Mouse (Mus musculus) ES-Bruce4 (cell line): ENCODE measurements at regions not wholly inside any gene's neighbourhood (a gene's known extent, or its start where the extent isn't known, plus 50 kb on each side); places are given as distances from the start of the nearest gene placed in this dataset.

Source experiments
- H3K27ac ChIP-seq: 2 replicates; pipeline ENCODE4 v1.5.1; 2012; ENCODE audit warnings: low read length, inconsistent platforms; ENCODE audit not compliant: insufficient read depth
- H3K27me3 ChIP-seq: 2 replicates; pipeline ENCODE4 v1.6.1; 2012; ENCODE audit warnings: mild to moderate bottlenecking, low read length, inconsistent platforms; ENCODE audit not compliant: control insufficient read depth, poor library complexity, insufficient read depth, severe bottlenecking
- H3K36me3 ChIP-seq: 2 replicates; pipeline ENCODE4 v1.6.1; 2012; ENCODE audit warnings: inconsistent platforms, mild to moderate bottlenecking, low read length, moderate library complexity; ENCODE audit not compliant: control insufficient read depth, poor library complexity, insufficient read depth, severe bottlenecking
- H3K4me1 ChIP-seq: one replicate; pipeline ENCODE4 v1.8.1; 2011; ENCODE audit warnings: low read length; ENCODE audit not compliant: control insufficient read depth, insufficient read depth
- H3K4me3 ChIP-seq: 2 replicates; pipeline ENCODE4 v1.5.1; 2011; ENCODE audit warnings: low read depth, mild to moderate bottlenecking, low read length
- H3K9ac ChIP-seq: 2 replicates; pipeline ENCODE4 v1.6.1; 2012; ENCODE audit warnings: low read depth, mild to moderate bottlenecking, inconsistent platforms; ENCODE audit not compliant: poor library complexity, severe bottlenecking
- H3K9me3 ChIP-seq: replicated peaks from 2 replicates; pipeline ENCODE4 v1.6.1; 2012; ENCODE audit warnings: mild to moderate bottlenecking, low read length, inconsistent platforms; ENCODE audit not compliant: control insufficient read depth, poor library complexity, insufficient read depth, severe bottlenecking
- CTCF ChIP-seq: IDR thresholded peaks from one replicate; pipeline ENCODE4 v1.8.1; 2011; ENCODE audit warnings: low read depth, low read length
- EP300 ChIP-seq: IDR thresholded peaks from 2 replicates; pipeline ENCODE4 v1.6.1; 2011; ENCODE audit warnings: low read depth, low read length; ENCODE audit not compliant: insufficient read depth
- POLR2A ChIP-seq: IDR thresholded peaks from one replicate; pipeline ENCODE4 v1.8.1; 2011; ENCODE audit warnings: low read length; ENCODE audit not compliant: insufficient read depth

GRCm38 (mm10) chr2:173406344-173407094, 115.9 kb upstream of the 1700021F07Rik start:
- H3K36me3 ChIP-seq, result no peaks in the 10 kb centered on the region
- no peak for TF ChIP-seq POLR2A
- TF ChIP-seq EP300, result no peak
- no peak for TF ChIP-seq CTCF
- no peak overlapping the region for H3K27ac ChIP-seq
- no peaks in the 10 kb centered on the region for H3K4me1 ChIP-seq
- no peak overlapping the region for H3K4me3 ChIP-seq
- no peaks in the 10 kb centered on the region for H3K27me3 ChIP-seq
- no peaks in the 10 kb centered on the region for H3K9me3 ChIP-seq
- H3K9ac ChIP-seq, result no peak overlapping the region

GRCm38 (mm10) chr2:173407133-173407532, 115.3 kb upstream of the 1700021F07Rik start:
- TF ChIP-seq CTCF (no peak), POLR2A (no peak), EP300 (no peak)
- Histone ChIP-seq H3K4me1 (no peaks in the 10 kb centered on the region), H3K9me3 (no peaks in the 10 kb centered on the region), H3K4me3 (no peak overlapping the region), H3K36me3 (no peaks in the 10 kb centered on the region), H3K27me3 (no peaks in the 10 kb centered on the region), H3K27ac (no peak overlapping the region), H3K9ac (no peak overlapping the region)

- Histone ChIP-seq H3K4me1 (no peaks in the 10 kb centered on the region), H3K9ac (no peak overlapping the region), H3K27ac (no peak overlapping the region), H3K9me3 (no peaks in the 10 kb centered on the region), H3K36me3 (no peaks in the 10 kb centered on the region), H3K27me3 (no peaks in the 10 kb centered on the region), H3K4me3 (no peak overlapping the region)
- TF ChIP-seq CTCF, result no peak
- no peak for TF ChIP-seq EP300
- no peak for TF ChIP-seq POLR2A
Measured at GRCm38 (mm10) chr2:173408681-173409081, 113.7 kb upstream of the 1700021F07Rik start.

- no peaks in the 10 kb centered on the region for H3K4me1 ChIP-seq
- no peak overlapping the region for H3K27ac ChIP-seq
- H3K9ac ChIP-seq, result no peak overlapping the region
- H3K36me3 ChIP-seq, result no peaks in the 10 kb centered on the region
- TF ChIP-seq POLR2A, result no peak
- no peak for TF ChIP-seq CTCF
- no peak for TF ChIP-seq EP300
- H3K27me3 ChIP-seq, result no peaks in the 10 kb centered on the region
- H3K4me3 ChIP-seq, result no peak overlapping the region
- H3K9me3 ChIP-seq, result no peaks in the 10 kb centered on the region
Measured at GRCm38 (mm10) chr2:173409433-173409832, 113.0 kb upstream of the 1700021F07Rik start.

- Histone ChIP-seq H3K27ac (no peak overlapping the region), H3K27me3 (no peaks in the 10 kb centered on the region), H3K9me3 (no peaks in the 10 kb centered on the region)
Measured at GRCm38 (mm10) chr2:173413906-173414656, 108.3 kb upstream of the 1700021F07Rik start.

GRCm38 (mm10) chr2:173415429-173415828, 107.0 kb upstream of the 1700021F07Rik start:
- Histone ChIP-seq H3K4me1 (no peaks in the 10 kb centered on the region), H3K9ac (no peak overlapping the region), H3K4me3 (no peak overlapping the region), H3K36me3 (no peaks in the 10 kb centered on the region), H3K27ac (no peak overlapping the region), H3K27me3 (no peaks in the 10 kb centered on the region), H3K9me3 (no peaks in the 10 kb centered on the region)
- TF ChIP-seq EP300 (no peak), CTCF (no peak), POLR2A (no peak)

More at GRCm38 (mm10) chr2:173413906-173414656, 108.3 kb upstream of the 1700021F07Rik start:
- H3K4me3 ChIP-seq, result no peak overlapping the region
- H3K9ac ChIP-seq, result no peak overlapping the region
- TF ChIP-seq EP300 (no peak), CTCF (no peak), POLR2A (no peak)
- no peaks in the 10 kb centered on the region for H3K4me1 ChIP-seq
- H3K36me3 ChIP-seq, result no peaks in the 10 kb centered on the region
